Mouse (Mus musculus) MEL (cell line): ENCODE results near the gene Ipo5. TPM values are rescaled to one million over a fixed set of nuclear protein-coding genes. Genes with fewer than 3 reads are reported as not detected.

Source experiments
- DNase-seq: peaks from one replicate; pipeline ENCODE4 v3.0.0; 2011; ENCODE audit warnings: low read depth, low spot score
- H3K27ac ChIP-seq: 2 replicates; pipeline ENCODE4 v1.5.1; 2012; ENCODE audit warnings: low read depth, mild to moderate bottlenecking, control low read depth, low read length, moderate library complexity; ENCODE audit not compliant: control insufficient read depth
- H3K27me3 ChIP-seq, 2 experiments: fragments of 150-350 bp in 1 of 2; sonication (generic) in 1 of 2; 2 replicates each; pipeline ENCODE4 v1.6.1; 2012; ENCODE audit warnings: low read length in 2 of 2, mild to moderate bottlenecking in 2 of 2, improper control_type of control experiment in 1 of 2, moderate library complexity in 1 of 2; ENCODE audit not compliant: insufficient read depth in 2 of 2, control insufficient read depth in 1 of 2
- H3K36me3 ChIP-seq, 2 experiments: 2 replicates each; pipeline ENCODE4 v1.6.1; 2012 to 2014; ENCODE audit warnings: low read length in 2 of 2, improper control_type of control experiment in 1 of 2, inconsistent platforms in 1 of 2, mild to moderate bottlenecking in 1 of 2; ENCODE audit not compliant: insufficient read depth in 2 of 2, control insufficient read depth in 1 of 2
- H3K4me1 ChIP-seq, 2 experiments: fragments of 150-350 bp in 1 of 2; sonication (generic) in 1 of 2; 2 replicates each; pipeline ENCODE4 v1.6.1; 2012; ENCODE audit warnings: low read length in 2 of 2, improper control_type of control experiment in 1 of 2, mild to moderate bottlenecking in 1 of 2; ENCODE audit not compliant: insufficient read depth in 2 of 2, control insufficient read depth in 1 of 2
- H3K4me3 ChIP-seq, 2 experiments: fragments of 150-350 bp in 1 of 2; sonication (generic) in 1 of 2; 2 replicates each; pipeline ENCODE4 v1.5.1; 2012; ENCODE audit warnings: low read depth in 2 of 2, low read length in 2 of 2, mild to moderate bottlenecking in 2 of 2, moderate library complexity in 2 of 2, control low read depth in 1 of 2, improper control_type of control experiment in 1 of 2; ENCODE audit not compliant: control insufficient read depth in 1 of 2, insufficient read depth in 1 of 2
- H3K79me2 ChIP-seq: 2 replicates; pipeline ENCODE4 v1.6.1; 2012; ENCODE audit warnings: mild to moderate bottlenecking, low read length, moderate library complexity; ENCODE audit not compliant: control insufficient read depth, poor library complexity, insufficient read depth
- H3K9ac ChIP-seq: 2 replicates; pipeline ENCODE4 v1.6.1; 2012; ENCODE audit warnings: low read depth, mild to moderate bottlenecking, control low read depth, low read length, moderate library complexity; ENCODE audit not compliant: control insufficient read depth, poor library complexity, severe bottlenecking
- H3K9me3 ChIP-seq: fragments of 150-350 bp; sonication (generic); replicated peaks from 2 replicates; pipeline ENCODE4 v1.6.1; 2012; ENCODE audit warnings: mild to moderate bottlenecking, low read length, improper control_type of control experiment, moderate library complexity; ENCODE audit not compliant: insufficient read depth
- BHLHE40 ChIP-seq: IDR thresholded peaks from 2 replicates; pipeline ENCODE4 v1.6.1; 2012; ENCODE audit warnings: low read depth, mild to moderate bottlenecking, inconsistent platforms, low read length, improper control_type of control experiment, borderline replicate concordance
- CHD1 ChIP-seq: IDR thresholded peaks from 2 replicates; pipeline ENCODE4 v1.6.1; 2012; ENCODE audit warnings: low read depth, mild to moderate bottlenecking, inconsistent platforms, low read length, improper control_type of control experiment
- CTCF ChIP-seq, 3 experiments: IDR thresholded peaks in 2 of 3; conservative IDR thresholded peaks in 1 of 3; 2 replicates each; pipeline ENCODE4 v1.5.1; 2011 to 2012; ENCODE audit warnings: low read length in 3 of 3, low read depth in 2 of 3, mild to moderate bottlenecking in 2 of 3, improper control_type of control experiment in 1 of 3, inconsistent platforms in 1 of 3, mixed read lengths in 1 of 3, moderate library complexity in 1 of 3; ENCODE audit not compliant: control insufficient read depth in 1 of 3, insufficient read depth in 1 of 3, poor library complexity in 1 of 3, severe bottlenecking in 1 of 3
- ELF1 ChIP-seq: IDR thresholded peaks from 2 replicates; pipeline ENCODE4 v1.6.1; 2014; ENCODE audit warnings: low read depth, mild to moderate bottlenecking, inconsistent platforms, low read length, improper control_type of control experiment, moderate library complexity
- ETS1 ChIP-seq: IDR thresholded peaks from 2 replicates; pipeline ENCODE4 v1.6.1; 2012; ENCODE audit warnings: low read depth, mild to moderate bottlenecking, inconsistent platforms, low read length, improper control_type of control experiment, moderate library complexity
- GABPA ChIP-seq: IDR thresholded peaks from 2 replicates; pipeline ENCODE4 v1.6.1; 2012; ENCODE audit warnings: low read depth, mild to moderate bottlenecking, inconsistent platforms, low read length, improper control_type of control experiment, moderate library complexity
- JUND ChIP-seq: IDR thresholded peaks from 2 replicates; pipeline ENCODE4 v1.6.1; 2011; ENCODE audit warnings: low read depth, mild to moderate bottlenecking, improper control_type of control experiment, low read length
- MAX ChIP-seq: IDR thresholded peaks from 2 replicates; pipeline ENCODE4 v1.6.1; 2011; ENCODE audit warnings: low read length, improper control_type of control experiment
- MAZ ChIP-seq: IDR thresholded peaks from 2 replicates; pipeline ENCODE4 v1.6.1; 2012; ENCODE audit warnings: low read depth, mild to moderate bottlenecking, inconsistent platforms, low read length, improper control_type of control experiment
- MEF2A ChIP-seq: IDR thresholded peaks from 2 replicates; pipeline ENCODE4 v1.6.1; 2014; ENCODE audit warnings: low read depth, mild to moderate bottlenecking, inconsistent platforms, low read length, improper control_type of control experiment; ENCODE audit not compliant: poor library complexity, insufficient replicate concordance, severe bottlenecking; ENCODE audit errors: extremely low read depth
- MXI1 ChIP-seq: IDR thresholded peaks from 2 replicates; pipeline ENCODE4 v1.6.1; 2011; ENCODE audit warnings: mild to moderate bottlenecking, low read depth, low read length, improper control_type of control experiment
- MYC ChIP-seq: IDR thresholded peaks from 2 replicates; pipeline ENCODE4 v1.6.1; 2011; ENCODE audit warnings: low read depth, mild to moderate bottlenecking, low read length, improper control_type of control experiment, moderate library complexity
- NELFE ChIP-seq: IDR thresholded peaks from 2 replicates; pipeline ENCODE4 v1.6.1; 2011; ENCODE audit warnings: low read depth, low read length, improper control_type of control experiment
- POLR2AphosphoS2 ChIP-seq: IDR thresholded peaks from 2 replicates; pipeline ENCODE4 v1.6.1; 2011; ENCODE audit warnings: low read length, improper control_type of control experiment
- RCOR1 ChIP-seq: IDR thresholded peaks from 2 replicates; pipeline ENCODE4 v1.6.1; 2012; ENCODE audit warnings: low read depth, mild to moderate bottlenecking, inconsistent platforms, low read length, improper control_type of control experiment
- SIN3A ChIP-seq: IDR thresholded peaks from 2 replicates; pipeline ENCODE4 v1.6.1; 2012; ENCODE audit warnings: low read length, improper control_type of control experiment, inconsistent platforms
- TAL1 ChIP-seq: IDR thresholded peaks from 2 replicates; pipeline ENCODE4 v1.6.1; 2012; ENCODE audit warnings: mild to moderate bottlenecking, inconsistent platforms, low read length, moderate library complexity, mixed read lengths
- UBTF ChIP-seq: IDR thresholded peaks from 2 replicates; pipeline ENCODE4 v1.6.1; 2012; ENCODE audit warnings: low read depth, mild to moderate bottlenecking, inconsistent platforms, low read length, improper control_type of control experiment, moderate library complexity, borderline replicate concordance; ENCODE audit not compliant: insufficient read depth
- ZC3H11A ChIP-seq: IDR thresholded peaks from 2 replicates; pipeline ENCODE4 v1.6.1; 2012; ENCODE audit warnings: low read depth, mild to moderate bottlenecking, inconsistent platforms, low read length, improper control_type of control experiment
- ZMIZ1 ChIP-seq: IDR thresholded peaks from 2 replicates; pipeline ENCODE4 v1.6.1; 2012; ENCODE audit warnings: low read depth, mild to moderate bottlenecking, inconsistent platforms, low read length, improper control_type of control experiment, moderate library complexity
- polyA plus RNA-seq, 2 experiments: library from polyadenylated mRNA; stranded (reverse) in 1 of 2; unstranded in 1 of 2; fragments of >175 nt in 1 of 2; fragments of >200 nt in 1 of 2; gene quantifications; 2 replicates each; pipeline versions ENCODE4 v1.2.1 to v1.2.4; 2012; ENCODE audit warnings: low replicate concordance in 2 of 2, low read depth in 1 of 2; ENCODE audit not compliant: insufficient read length in 2 of 2, insufficient read depth in 1 of 2, missing spikeins in 1 of 2
- total RNA-seq: library from RNA; depleted of rRNA; stranded (reverse); fragments of 300-350 nt; gene quantifications from 2 replicates; pipeline ENCODE4 v1.2.3, GENCODE M21; 2012

The Ipo5 gene
- total and polyA plus RNA-seq, 3 experiments: 32.1 to 193 (median 157) TPM

- no peak for DNase-seq
- Histone ChIP-seq H3K4me1 (no peaks in the 10 kb centered on the region), H3K9ac (no peak overlapping the region), H3K79me2 (no peaks in the 10 kb centered on the region), H3K4me3 (no peak overlapping the region), H3K27me3 (peaks cover 0 to 4% of the 10 kb centered on the region in 2 experiments; a peak in 1 of 4 replicates), H3K27ac (no peak overlapping the region), H3K9me3 (no peaks in the 10 kb centered on the region), H3K36me3 (no peaks in the 10 kb centered on the region)
- no peak for TF ChIP-seq ZC3H11A
These were observed 49.5 kb downstream of the Ipo5 start for GRCm38 (mm10) chr14:120960551-120960950.

GRCm38 (mm10) chr14:120960991-120961390 lies 50.0 kb downstream of the Ipo5 start:
- no peak for DNase-seq
- no peak overlapping the region for H3K4me3 ChIP-seq
- no peaks in the 10 kb centered on the region for H3K4me1 ChIP-seq
- H3K9me3 ChIP-seq: no peaks in the 10 kb centered on the region
- TF ChIP-seq POLR2AphosphoS2: no peak
- TF ChIP-seq CHD1: no peak
- TF ChIP-seq ZMIZ1: no peak
- TF ChIP-seq MEF2A: no peak
- no peak for TF ChIP-seq MXI1
- no peaks in the 10 kb centered on the region for H3K36me3 ChIP-seq
- H3K27me3 ChIP-seq: peaks cover 0 to 4% of the 10 kb centered on the region in 2 experiments; a peak in 1 of 4 replicates
- H3K27ac ChIP-seq: no peak overlapping the region
- H3K79me2 ChIP-seq: no peaks in the 10 kb centered on the region
- no peak overlapping the region for H3K9ac ChIP-seq

GRCm38 (mm10) chr14:120967072-120967471 lies 56.0 kb downstream of the Ipo5 start:
- Histone ChIP-seq H3K27ac (no peak overlapping the region), H3K79me2 (no peaks in the 10 kb centered on the region), H3K36me3 (no peaks in the 10 kb centered on the region), H3K27me3 (peaks cover 0 to 4% of the 10 kb centered on the region in 2 experiments; a peak in 1 of 4 replicates), H3K9ac (no peak overlapping the region), H3K4me3 (no peak overlapping the region), H3K4me1 (no peaks in the 10 kb centered on the region), H3K9me3 (no peaks in the 10 kb centered on the region)
- no peak for DNase-seq
- TF ChIP-seq JUND (no peak), MAX (no peak), MXI1 (no peak), MAZ (no peak)

- Histone ChIP-seq H3K9me3 (no peaks in the 10 kb centered on the region), H3K36me3 (no peaks in the 10 kb centered on the region), H3K4me1 (no peaks in the 10 kb centered on the region), H3K4me3 (no peak overlapping the region), H3K9ac (no peak overlapping the region), H3K27ac (no peak overlapping the region), H3K79me2 (no peaks in the 10 kb centered on the region), H3K27me3 (peaks cover 0 to 4% of the 10 kb centered on the region in 2 experiments; a peak in 1 of 4 replicates)
- DNase-seq: no peak
- TF ChIP-seq POLR2AphosphoS2 (no peak), GABPA (no peak), CTCF (IDR thresholded peaks at IDR 0.05 in 2 of 3, conservative IDR thresholded peaks at IDR 0.05 in 1 of 3; ENCODE audit: control insufficient read depth in 1 of 3, insufficient read depth in 1 of 3, low read depth in 2 of 3, low read length in 3 of 3, poor library complexity in 1 of 3, severe bottlenecking in 1 of 3) (no peak), MYC (no peak), MAZ (no peak), ELF1 (no peak), JUND (no peak), UBTF (no peak), BHLHE40 (no peak), ETS1 (no peak), SIN3A (no peak), TAL1 (no peak), NELFE (no peak), RCOR1 (no peak), ZC3H11A (no peak), MEF2A (no peak)
These were observed 57.7 kb downstream of the Ipo5 start for GRCm38 (mm10) chr14:120968723-120969122.
